Mouse (Mus musculus): ENCODE results near the gene Olfr1466. TPM values are rescaled to one million over a fixed set of nuclear protein-coding genes. Genes with fewer than 3 reads are reported as not detected.

The Olfr1466 gene
- polyA plus RNA-seq (2015; fragmentation: Nextera tagmentation; extraction: Ambion mirVana), result not detected in 2 replicates

GRCm38 (mm10) chr19:13338562-13338961 lies at the start of gene Olfr1466:
Gene Olfr1466 (plus strand): TSS chr19:13338862.
- no peak for DNase-seq (ENCODE audit: low spot score)

GRCm38 (mm10) chr19:13315441-13315840 lies 23.2 kb upstream of the Olfr1466 start, which contains the start of gene Olfr1465:
Gene Olfr1465 (minus strand): TSS chr19:13315541.
- DNase-seq (ENCODE audit: low spot score), result no peak

- no peak for DNase-seq (ENCODE audit: low spot score)
Observed at GRCm38 (mm10) chr19:13361936-13362335, 23.3 kb downstream of the Olfr1466 start, which contains the start of gene Olfr1467. Gene Olfr1467 (plus strand): TSS chr19:13362236.

Other genes with a start within 250 kb of the Olfr1466 start
- not detected in 2 replicates for gene Olfr1457, start 241.0 kb upstream of the Olfr1466 start, polyA plus RNA-seq (2015; fragmentation: Nextera tagmentation; extraction: Ambion mirVana)
- gene Olfr1458, start 232.1 kb upstream of the Olfr1466 start, polyA plus RNA-seq (2015; fragmentation: Nextera tagmentation; extraction: Ambion mirVana), result not detected in 2 replicates
- gene Olfr1459, start 189.3 kb upstream of the Olfr1466 start, polyA plus RNA-seq (2015; fragmentation: Nextera tagmentation; extraction: Ambion mirVana), result not detected in 2 replicates
- not detected in 2 replicates for gene Olfr1461, start 175.9 kb upstream of the Olfr1466 start, polyA plus RNA-seq (2015; fragmentation: Nextera tagmentation; extraction: Ambion mirVana)
- not detected in 2 replicates for gene Olfr1462, start 153.1 kb upstream of the Olfr1466 start, polyA plus RNA-seq (2015; fragmentation: Nextera tagmentation; extraction: Ambion mirVana)
- gene Olfr1463, start 107.5 kb upstream of the Olfr1466 start, polyA plus RNA-seq (2015; fragmentation: Nextera tagmentation; extraction: Ambion mirVana), result not detected in 2 replicates
- gene Olfr1465, start 23.3 kb upstream of the Olfr1466 start, polyA plus RNA-seq (2015; fragmentation: Nextera tagmentation; extraction: Ambion mirVana), result not detected in 2 replicates
- not detected in 2 replicates for gene Olfr1467, start 23.4 kb downstream of the Olfr1466 start, polyA plus RNA-seq (2015; fragmentation: Nextera tagmentation; extraction: Ambion mirVana)
- not detected in 2 replicates for gene Olfr1469, start 69.0 kb downstream of the Olfr1466 start, polyA plus RNA-seq (2015; fragmentation: Nextera tagmentation; extraction: Ambion mirVana)
- not detected in 2 replicates for gene Olfr1471, start 104.5 kb downstream of the Olfr1466 start, polyA plus RNA-seq (2015; fragmentation: Nextera tagmentation; extraction: Ambion mirVana)
- not detected in 2 replicates for gene Olfr1472, start 117.2 kb downstream of the Olfr1466 start, polyA plus RNA-seq (2015; fragmentation: Nextera tagmentation; extraction: Ambion mirVana)
- gene Olfr1474, start 130.7 kb downstream of the Olfr1466 start, polyA plus RNA-seq (2015; fragmentation: Nextera tagmentation; extraction: Ambion mirVana), result not detected in 2 replicates
- not detected in 2 replicates for gene Olfr1475, start 141.3 kb downstream of the Olfr1466 start, polyA plus RNA-seq (2015; fragmentation: Nextera tagmentation; extraction: Ambion mirVana)
- not detected in 2 replicates for gene Olfr1477, start 161.7 kb downstream of the Olfr1466 start, polyA plus RNA-seq (2015; fragmentation: Nextera tagmentation; extraction: Ambion mirVana)
- gene Olfr1480, start 189.1 kb downstream of the Olfr1466 start, polyA plus RNA-seq (2015; fragmentation: Nextera tagmentation; extraction: Ambion mirVana), result not detected in 2 replicates
- not detected in 2 replicates for gene Olfr1484, start 244.6 kb downstream of the Olfr1466 start, polyA plus RNA-seq (2015; fragmentation: Nextera tagmentation; extraction: Ambion mirVana)